Mouse (Mus musculus): ENCODE measurements around the gene P2ry14. TPM values are rescaled to one million over a fixed set of nuclear protein-coding genes. Genes with fewer than 3 reads are reported as not detected.
"Not testable (repeated sequence)": the region's sequence is repeated elsewhere in the genome, so short reads cannot be mapped to it uniquely, and the experiment has no call there.

P2ry14 gene
- polyA plus RNA-seq, 1 experiment from 2014 or later: 8.9 TPM

- H3K4me3 ChIP-seq (replicated peaks; ENCODE audit: low read depth, low read length): no peak overlapping the region
- no peaks in the 10 kb centered on the region for H3K9me3 ChIP-seq (replicated peaks; ENCODE audit: low read length)
- H3K27ac ChIP-seq: no peak overlapping the region
- no peaks in the 10 kb centered on the region for H3K36me3 ChIP-seq (ENCODE audit: insufficient read depth, low read length)
- H3K4me2 ChIP-seq (ENCODE audit: low read length): no peak overlapping the region
- no peak for TF ChIP-seq CTCF (IDR thresholded peaks at IDR 0.05; ENCODE audit: low read depth)
- H3K9ac ChIP-seq (ENCODE audit: low read depth, low read length): no peak overlapping the region
- no peaks in the 10 kb centered on the region for H3K4me1 ChIP-seq (replicated peaks; ENCODE audit: insufficient read depth, low read length)
- 74% methylated on average over 8 of the region's 8 CpGs for WGBS
- DNase-seq (ENCODE audit: low spot score) (no peak), ATAC-seq (replicated peaks; ENCODE audit: low FRiP score, low read depth) (no peak)
- no peaks in the 10 kb centered on the region for H3K27me3 ChIP-seq (ENCODE audit: insufficient read depth, low read length)
Observed at GRCm38 (mm10) chr3:59113973-59114517, 39.4 kb downstream of the P2ry14 start.

GRCm38 (mm10) chr3:59113291-59113690 is 40.1 kb downstream of the P2ry14 start:
- H3K4me2 ChIP-seq (ENCODE audit: low read length); H3K27ac ChIP-seq; H3K9ac ChIP-seq (ENCODE audit: low read depth, low read length); DNase-seq (ENCODE audit: low spot score); ATAC-seq (replicated peaks; ENCODE audit: low FRiP score, low read depth); H3K36me3 ChIP-seq (ENCODE audit: insufficient read depth, low read length); H3K27me3 ChIP-seq (ENCODE audit: insufficient read depth, low read length); H3K4me3 ChIP-seq (replicated peaks; ENCODE audit: low read depth, low read length); H3K4me1 ChIP-seq (replicated peaks; ENCODE audit: insufficient read depth, low read length); H3K9me3 ChIP-seq (replicated peaks; ENCODE audit: low read length): not testable (repeated sequence)
- 96% methylated on average over 4 of the region's 4 CpGs for WGBS

DNA sequence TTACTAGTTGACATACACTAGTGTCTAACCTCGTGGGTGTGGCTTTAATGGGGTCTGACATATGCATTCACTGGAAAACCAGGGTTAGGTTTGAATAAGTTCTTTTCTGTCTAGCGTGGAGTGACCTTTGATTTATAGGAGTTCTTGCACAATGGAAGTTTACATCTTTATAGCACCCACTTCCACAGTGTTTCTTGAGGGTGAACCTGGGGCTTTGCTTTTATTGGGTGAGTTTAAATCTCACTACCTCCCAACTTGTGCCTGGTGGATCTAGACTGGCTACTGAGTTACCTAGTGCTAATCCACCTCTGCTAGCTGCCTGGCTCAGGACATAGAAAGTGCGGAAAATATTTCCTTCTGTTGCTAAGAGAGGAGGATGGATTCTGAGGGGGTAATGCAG is 41.5 kb downstream of the P2ry14 start:
- Histone ChIP-seq H3K9ac (ENCODE audit: low read depth, low read length) (no peak overlapping the region), H3K27me3 (ENCODE audit: insufficient read depth, low read length) (no peaks in the 10 kb centered on the region), H3K4me1 (replicated peaks; ENCODE audit: insufficient read depth, low read length) (no peaks in the 10 kb centered on the region), H3K9me3 (replicated peaks; ENCODE audit: low read length) (no peaks in the 10 kb centered on the region), H3K4me3 (replicated peaks; ENCODE audit: low read depth, low read length) (no peak overlapping the region), H3K27ac (no peak overlapping the region), H3K4me2 (ENCODE audit: low read length) (no peak overlapping the region), H3K36me3 (ENCODE audit: insufficient read depth, low read length) (no peaks in the 10 kb centered on the region)
- no peak for DNase-seq (ENCODE audit: low spot score)
- WGBS: 67% methylated on average over 3 of the region's 3 CpGs
- no peak for ATAC-seq (replicated peaks; ENCODE audit: low FRiP score, low read depth)
- TF ChIP-seq CTCF (IDR thresholded peaks at IDR 0.05; ENCODE audit: low read depth): no peak

DNA sequence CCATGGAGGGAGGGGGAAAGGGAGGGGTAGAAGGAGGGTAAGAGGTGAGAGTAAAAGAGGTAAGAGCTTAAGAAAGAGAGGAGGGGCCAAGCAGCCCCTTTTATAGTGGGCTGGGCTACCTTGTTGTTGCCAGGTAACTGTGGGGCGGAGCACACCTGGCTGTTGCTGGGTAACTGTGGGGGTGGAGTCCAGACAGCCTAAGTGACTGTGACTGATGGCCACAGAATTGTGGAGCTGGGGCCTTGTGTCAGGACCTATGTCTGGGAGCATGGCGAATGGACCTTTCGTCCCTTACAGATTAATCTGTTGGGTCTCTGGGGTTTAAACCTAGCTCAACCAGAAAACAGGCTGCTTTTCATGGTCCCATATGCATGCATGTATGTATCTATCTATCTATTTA is 43.6 kb downstream of the P2ry14 start:
- 85% methylated on average over 3 of the region's 3 CpGs for WGBS

GRCm38 (mm10) chr3:59107439-59107838 is 46.0 kb downstream of the P2ry14 start:
- no peak overlapping the region for H3K27ac ChIP-seq
- no peaks in the 10 kb centered on the region for H3K36me3 ChIP-seq (ENCODE audit: insufficient read depth, low read length)
- WGBS: 98% methylated on average over 4 of the region's 4 CpGs
- no peak for ATAC-seq (replicated peaks; ENCODE audit: low FRiP score, low read depth)
- no peaks in the 10 kb centered on the region for H3K9me3 ChIP-seq (replicated peaks; ENCODE audit: low read length)
- no peaks in the 10 kb centered on the region for H3K27me3 ChIP-seq (ENCODE audit: insufficient read depth, low read length)
- H3K4me2 ChIP-seq (ENCODE audit: low read length): no peak overlapping the region
- H3K4me3 ChIP-seq (replicated peaks; ENCODE audit: low read depth, low read length): no peak overlapping the region
- no peak for DNase-seq (ENCODE audit: low spot score)
- TF ChIP-seq CTCF (IDR thresholded peaks at IDR 0.05; ENCODE audit: low read depth): no peak
- H3K9ac ChIP-seq (ENCODE audit: low read depth, low read length): no peak overlapping the region
- H3K4me1 ChIP-seq (replicated peaks; ENCODE audit: insufficient read depth, low read length): no peaks in the 10 kb centered on the region

More for the DNA sequence above, 43.6 kb downstream of the P2ry14 start:
- ATAC-seq (replicated peaks; ENCODE audit: low FRiP score, low read depth); H3K27me3 ChIP-seq (ENCODE audit: insufficient read depth, low read length); H3K27ac ChIP-seq; DNase-seq (ENCODE audit: low spot score); H3K4me2 ChIP-seq (ENCODE audit: low read length); H3K4me3 ChIP-seq (replicated peaks; ENCODE audit: low read depth, low read length); H3K36me3 ChIP-seq (ENCODE audit: insufficient read depth, low read length); H3K9ac ChIP-seq (ENCODE audit: low read depth, low read length); H3K9me3 ChIP-seq (replicated peaks; ENCODE audit: low read length); H3K4me1 ChIP-seq (replicated peaks; ENCODE audit: insufficient read depth, low read length): not testable (repeated sequence)

GRCm38 (mm10) chr3:59104462-59104861 is 49.0 kb downstream of the P2ry14 start:
- no peaks in the 10 kb centered on the region for H3K9me3 ChIP-seq (replicated peaks; ENCODE audit: low read length)
- DNase-seq (ENCODE audit: low spot score): no peak
- H3K4me3 ChIP-seq (replicated peaks; ENCODE audit: low read depth, low read length): no peak overlapping the region
- no peak overlapping the region for H3K9ac ChIP-seq (ENCODE audit: low read depth, low read length)
- no peak overlapping the region for H3K4me2 ChIP-seq (ENCODE audit: low read length)
- no peak for TF ChIP-seq CTCF (IDR thresholded peaks at IDR 0.05; ENCODE audit: low read depth)
- H3K4me1 ChIP-seq (replicated peaks; ENCODE audit: insufficient read depth, low read length): no peaks in the 10 kb centered on the region
- ATAC-seq (replicated peaks; ENCODE audit: low FRiP score, low read depth): no peak
- H3K27ac ChIP-seq: no peak overlapping the region
- WGBS: 85% methylated on average over 4 of the region's 4 CpGs
- no peaks in the 10 kb centered on the region for H3K27me3 ChIP-seq (ENCODE audit: insufficient read depth, low read length)
- H3K36me3 ChIP-seq (ENCODE audit: insufficient read depth, low read length): no peaks in the 10 kb centered on the region

DNA sequence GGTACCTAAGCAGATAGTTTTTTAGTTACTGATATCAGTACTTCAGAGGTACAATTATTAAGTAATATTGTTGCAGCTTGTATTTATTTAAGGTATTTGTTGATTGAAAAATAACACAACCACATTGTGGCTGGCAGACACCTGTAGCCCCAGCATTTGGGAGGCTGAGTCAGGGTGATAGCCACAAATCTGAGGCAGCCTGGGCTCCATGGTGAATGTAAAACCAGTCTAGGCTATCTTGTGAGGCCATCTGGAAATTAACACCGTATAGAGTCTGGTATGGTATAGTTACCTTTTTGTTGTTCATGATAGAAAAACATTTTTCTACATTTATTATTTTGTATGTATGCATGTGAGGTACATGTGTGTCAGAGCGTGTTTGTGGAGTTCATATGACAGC is 51.3 kb downstream of the P2ry14 start:
- TF ChIP-seq CTCF (IDR thresholded peaks at IDR 0.05; ENCODE audit: low read depth): no peak
- H3K4me1 ChIP-seq (replicated peaks; ENCODE audit: insufficient read depth, low read length): no peaks in the 10 kb centered on the region
- 96% methylated on average over 2 of the region's 2 CpGs for WGBS
- ATAC-seq (replicated peaks; ENCODE audit: low FRiP score, low read depth): no peak
- no peak for DNase-seq (ENCODE audit: low spot score)
- no peak overlapping the region for H3K4me3 ChIP-seq (replicated peaks; ENCODE audit: low read depth, low read length)
- no peaks in the 10 kb centered on the region for H3K9me3 ChIP-seq (replicated peaks; ENCODE audit: low read length)
- H3K27me3 ChIP-seq (ENCODE audit: insufficient read depth, low read length): no peaks in the 10 kb centered on the region
- no peak overlapping the region for H3K27ac ChIP-seq
- H3K4me2 ChIP-seq (ENCODE audit: low read length): no peak overlapping the region
- no peaks in the 10 kb centered on the region for H3K36me3 ChIP-seq (ENCODE audit: insufficient read depth, low read length)
- H3K9ac ChIP-seq (ENCODE audit: low read depth, low read length): no peak overlapping the region
